Mouse (Mus musculus): ENCODE measurements around the gene Bco1. TPM values are rescaled to one million over a fixed set of nuclear protein-coding genes. Genes with fewer than 3 reads are reported as not detected.

Bco1 gene
- polyA plus RNA-seq, 1 experiment from 2014 or later: 0.24 TPM

GRCm38 (mm10) chr8:117068294-117068693 is 27.4 kb upstream of the Bco1 start:
- Histone ChIP-seq H3K9me3 (no peaks in the 10 kb centered on the region), H3K27me3 (no peaks in the 10 kb centered on the region; the same call in 1 of the 2 replicates), H3K4me1 (no peaks in the 10 kb centered on the region), H3K4me3 (replicated peaks) (no peak overlapping the region), H3K36me3 (replicated peaks) (no peaks in the 10 kb centered on the region), H3K9ac (no peak overlapping the region), H3K4me2 (no peak overlapping the region), H3K27ac (no peak overlapping the region)
- 86% methylated on average over 13 of the region's 13 CpGs for WGBS
- ATAC-seq (ENCODE audit: low FRiP score): no peak

- ATAC-seq (ENCODE audit: low FRiP score): no peak
- Histone ChIP-seq H3K27ac (no peak overlapping the region), H3K9me3 (no peaks in the 10 kb centered on the region), H3K36me3 (replicated peaks) (no peaks in the 10 kb centered on the region), H3K4me2 (no peak overlapping the region), H3K9ac (no peak overlapping the region), H3K4me3 (replicated peaks) (no peak overlapping the region), H3K4me1 (no peaks in the 10 kb centered on the region), H3K27me3 (no peaks in the 10 kb centered on the region; the same call in 1 of the 2 replicates)
- 79% methylated on average over 1 of the region's 1 CpGs for WGBS
Measured at GRCm38 (mm10) chr8:117069708-117070107, 25.9 kb upstream of the Bco1 start.

- no peaks in the 10 kb centered on the region for H3K4me1 ChIP-seq
- 79% methylated on average over 10 of the region's 10 CpGs for WGBS
- H3K9ac ChIP-seq: no peak overlapping the region
- no peak overlapping the region for H3K27ac ChIP-seq
- H3K9me3 ChIP-seq: no peaks in the 10 kb centered on the region
- ATAC-seq (ENCODE audit: low FRiP score): no peak
- H3K4me3 ChIP-seq (replicated peaks): no peak overlapping the region
- H3K27me3 ChIP-seq: 0 out of 2 replicates have a peak, but pooled peaks cover 4% of the 10 kb centered on the region
- H3K36me3 ChIP-seq (replicated peaks): no peaks in the 10 kb centered on the region
- no peak overlapping the region for H3K4me2 ChIP-seq
Measured at GRCm38 (mm10) chr8:117074350-117075182, 21.1 kb upstream of the Bco1 start.

GRCm38 (mm10) chr8:117078367-117078926 is 17.2 kb upstream of the Bco1 start:
- no peaks in the 10 kb centered on the region for H3K36me3 ChIP-seq (replicated peaks)
- ATAC-seq (ENCODE audit: low FRiP score): no peak
- H3K4me2 ChIP-seq: no peak overlapping the region
- WGBS: 81% methylated on average over 7 of the region's 7 CpGs
- no peak overlapping the region for H3K27ac ChIP-seq
- H3K4me1 ChIP-seq: no peaks in the 10 kb centered on the region
- H3K4me3 ChIP-seq (replicated peaks): no peak overlapping the region
- 0 out of 2 replicates have a peak, but pooled peaks cover 4% of the 10 kb centered on the region for H3K27me3 ChIP-seq
- H3K9ac ChIP-seq: no peak overlapping the region
- no peaks in the 10 kb centered on the region for H3K9me3 ChIP-seq

GRCm38 (mm10) chr8:117079652-117080051 is 16.0 kb upstream of the Bco1 start:
- ATAC-seq (ENCODE audit: low FRiP score): no peak
- 92% methylated on average over 14 of the region's 14 CpGs for WGBS
- Histone ChIP-seq H3K9ac (no peak overlapping the region), H3K4me1 (no peaks in the 10 kb centered on the region), H3K9me3 (no peaks in the 10 kb centered on the region), H3K4me3 (replicated peaks) (no peak overlapping the region), H3K4me2 (no peak overlapping the region), H3K27ac (no peak overlapping the region), H3K27me3 (0 out of 2 replicates have a peak, but pooled peaks cover 4% of the 10 kb centered on the region), H3K36me3 (replicated peaks) (no peaks in the 10 kb centered on the region)

- H3K9me3 ChIP-seq: no peaks in the 10 kb centered on the region
- no peaks in the 10 kb centered on the region for H3K4me1 ChIP-seq
- no peaks in the 10 kb centered on the region for H3K36me3 ChIP-seq (replicated peaks)
- no peak within 1 kb of the TSS for H3K4me3 ChIP-seq (replicated peaks)
- ATAC-seq (ENCODE audit: low FRiP score): no peak
- H3K9ac ChIP-seq: no peak within 1 kb of the TSS
- H3K27me3 ChIP-seq: 0 out of 2 replicates have a peak, but pooled peaks cover 3% of the 10 kb centered on the region
- no peak within 1 kb of the TSS for H3K4me2 ChIP-seq
- H3K27ac ChIP-seq: no peak within 1 kb of the TSS
- WGBS: 89% methylated on average over 8 of the region's 8 CpGs
Measured at GRCm38 (mm10) chr8:117082399-117082872, 13.2 kb upstream of the Bco1 start, which contains the start of gene Pkd1l2. Gene Pkd1l2, minus strand, starts transcription at chr8:117082449.

- Histone ChIP-seq H3K9ac (no peak overlapping the region), H3K27me3 (no peaks in the 10 kb centered on the region), H3K4me1 (no peaks in the 10 kb centered on the region), H3K4me3 (replicated peaks) (no peak overlapping the region), H3K36me3 (replicated peaks) (no peaks in the 10 kb centered on the region), H3K4me2 (no peak overlapping the region), H3K9me3 (no peaks in the 10 kb centered on the region), H3K27ac (no peak overlapping the region)
- WGBS: 88% methylated on average over 9 of the region's 9 CpGs
- ATAC-seq (ENCODE audit: low FRiP score): no peak
Measured at GRCm38 (mm10) chr8:117082947-117083559, 12.6 kb upstream of the Bco1 start.

GRCm38 (mm10) chr8:117085521-117085920 is 10.1 kb upstream of the Bco1 start:
- no peak for ATAC-seq (ENCODE audit: low FRiP score)
- Histone ChIP-seq H3K36me3 (replicated peaks) (no peaks in the 10 kb centered on the region), H3K27me3 (no peaks in the 10 kb centered on the region), H3K4me2 (no peak overlapping the region), H3K4me1 (no peaks in the 10 kb centered on the region), H3K9ac (no peak overlapping the region), H3K27ac (no peak overlapping the region), H3K9me3 (no peaks in the 10 kb centered on the region), H3K4me3 (replicated peaks) (no peak overlapping the region)
- WGBS: 76% methylated on average over 8 of the region's 8 CpGs

GRCm38 (mm10) chr8:117087036-117087435 is 8.6 kb upstream of the Bco1 start:
- no peaks in the 10 kb centered on the region for H3K36me3 ChIP-seq (replicated peaks)
- no peak overlapping the region for H3K4me2 ChIP-seq
- no peaks in the 10 kb centered on the region for H3K4me1 ChIP-seq
- no peak overlapping the region for H3K4me3 ChIP-seq (replicated peaks)
- H3K9me3 ChIP-seq: no peaks in the 10 kb centered on the region
- H3K9ac ChIP-seq: no peak overlapping the region
- H3K27me3 ChIP-seq: no peaks in the 10 kb centered on the region
- ATAC-seq (ENCODE audit: low FRiP score): no peak
- H3K27ac ChIP-seq: no peak overlapping the region

- ATAC-seq (ENCODE audit: low FRiP score): no peak
- Histone ChIP-seq H3K9me3 (no peaks in the 10 kb centered on the region), H3K27me3 (no peaks in the 10 kb centered on the region), H3K27ac (no peak overlapping the region), H3K4me2 (no peak overlapping the region), H3K9ac (no peak overlapping the region), H3K4me3 (replicated peaks) (no peak overlapping the region), H3K4me1 (no peaks in the 10 kb centered on the region), H3K36me3 (replicated peaks) (no peaks in the 10 kb centered on the region)
- WGBS: 95% methylated on average over 4 of the region's 4 CpGs
Measured at GRCm38 (mm10) chr8:117089802-117090201, 5.9 kb upstream of the Bco1 start.

- no peak overlapping the region for H3K4me2 ChIP-seq
- no peaks in the 10 kb centered on the region for H3K9me3 ChIP-seq
- no peak for ATAC-seq (ENCODE audit: low FRiP score)
- no peaks in the 10 kb centered on the region for H3K36me3 ChIP-seq (replicated peaks)
- no peak overlapping the region for H3K27ac ChIP-seq
- H3K9ac ChIP-seq: no peak overlapping the region
- peaks cover 10% of the 10 kb centered on the region for H3K4me1 ChIP-seq
- WGBS: 80% methylated on average over 5 of the region's 5 CpGs
- no peaks in the 10 kb centered on the region for H3K27me3 ChIP-seq
- H3K4me3 ChIP-seq (replicated peaks): no peak overlapping the region
Measured at GRCm38 (mm10) chr8:117094053-117094452, 1.6 kb upstream of the Bco1 start.

- ATAC-seq (ENCODE audit: low FRiP score): no peak
- no peak overlapping the region for H3K27ac ChIP-seq
- H3K4me2 ChIP-seq: no peak overlapping the region
- no peaks in the 10 kb centered on the region for H3K27me3 ChIP-seq
- no peaks in the 10 kb centered on the region for H3K9me3 ChIP-seq
- no peak overlapping the region for H3K4me3 ChIP-seq (replicated peaks)
- no peaks in the 10 kb centered on the region for H3K36me3 ChIP-seq (replicated peaks)
- H3K9ac ChIP-seq: no peak overlapping the region
- H3K4me1 ChIP-seq: peaks cover 10% of the 10 kb centered on the region
- WGBS: 80% methylated on average over 10 of the region's 10 CpGs
Measured at GRCm38 (mm10) chr8:117097051-117097563, 1.5 kb downstream of the Bco1 start.
